Mouse (Mus musculus): Measurements from ENCODE around the gene Ptgfr.

DNA sequence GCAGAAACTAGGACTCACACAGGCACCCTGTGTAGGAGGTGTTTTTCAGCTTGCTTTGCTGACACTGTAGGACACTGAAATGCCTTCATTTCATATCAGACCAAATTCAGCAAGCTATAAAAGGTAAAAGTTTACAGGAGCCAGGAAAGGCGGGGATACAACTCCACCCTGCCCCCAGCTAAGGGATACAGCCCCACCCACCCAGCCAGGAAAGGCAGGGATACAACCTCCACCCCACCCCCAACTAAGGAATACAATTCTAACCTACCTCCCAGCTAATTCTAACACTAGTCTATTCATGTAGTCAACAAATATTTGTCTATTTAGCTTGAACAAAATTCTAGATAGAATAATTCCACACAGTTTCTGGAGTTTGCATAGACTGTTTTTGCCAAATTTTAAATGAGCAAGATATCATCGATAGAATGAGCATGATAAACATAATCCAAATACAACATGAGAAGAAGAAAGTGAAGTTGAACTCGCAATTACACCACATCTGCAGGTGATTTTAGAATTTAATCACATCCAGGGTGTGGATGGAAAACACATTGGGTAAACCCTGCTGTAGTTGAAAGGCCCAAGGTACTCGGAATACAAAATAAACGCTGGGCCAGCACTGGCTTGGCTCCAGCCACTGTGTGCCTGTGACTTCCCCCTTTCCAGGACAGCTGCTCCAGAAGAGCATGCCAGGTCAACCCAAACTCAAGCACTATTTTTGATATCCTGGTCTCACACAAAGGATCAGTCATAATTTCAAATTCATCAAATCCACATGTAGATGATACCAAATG lies 7.1 kb upstream of the Ptgfr start:
- no peak for TF ChIP-seq CTCF (IDR thresholded peaks at IDR 0.05; ENCODE audit: low read depth)
- no peak for TF ChIP-seq EP300 (optimal IDR thresholded peaks at IDR 0.05)

Data from stomach, postnatal 0 days (tissue).